Mouse (Mus musculus) heart, postnatal 25 days (tissue): ENCODE results near the gene Limd1. TPM values are rescaled to one million over a fixed set of nuclear protein-coding genes. Genes with fewer than 3 reads are reported as not detected.

ENCODE experiments used
- DNase-seq: peaks from one replicate; pipeline ENCODE4 v3.0.0; 2022; ENCODE audit warnings: low spot score
- intact Hi-C: fragments of 180-260 bp; cut with DNase I; formaldehyde crosslinking; loops from one replicate; pipeline ENCODE4 v1.15.1; 2025
- total RNA-seq, 2 experiments: library from RNA; stranded (reverse); gene quantifications; 2 replicates each; pipeline ENCODE4 v1.2.3; 2021

Gene Limd1
- total RNA-seq, 2 experiments from 2014 or later, result 31.2 to 37.8 TPM

GRCm38 (mm10) chr9:123480253-123480921 lies 1.9 kb downstream of the Limd1 start:
- intact Hi-C loops, result no loop called here
- no peak for DNase-seq

- intact Hi-C loops, result no loop called here
- no peak for DNase-seq
These were observed 2.6 kb downstream of the Limd1 start for GRCm38 (mm10) chr9:123481136-123481535.

- intact Hi-C loops, result no loop called here
- DNase-seq, result no peak
These were observed 5.1 kb downstream of the Limd1 start for GRCm38 (mm10) chr9:123483598-123483997.

GRCm38 (mm10) chr9:123484830-123485229 lies 6.3 kb downstream of the Limd1 start:
- no peak for DNase-seq
- intact Hi-C loops, result no loop called here

- no peak for DNase-seq
- intact Hi-C loops, result no loop called here
These were observed 7.1 kb downstream of the Limd1 start for GRCm38 (mm10) chr9:123485561-123485960.

GRCm38 (mm10) chr9:123486635-123487034 lies 8.1 kb downstream of the Limd1 start:
- no peak for DNase-seq
- intact Hi-C loops, result no loop called here

- DNase-seq, result no peak
- intact Hi-C loops, result no loop called here
These were observed 10.6 kb downstream of the Limd1 start for GRCm38 (mm10) chr9:123489073-123489472.

- intact Hi-C loops, result no loop called here
- no peak for DNase-seq
These were observed 11.3 kb downstream of the Limd1 start for GRCm38 (mm10) chr9:123489727-123490343.

GRCm38 (mm10) chr9:123490930-123491329 lies 12.4 kb downstream of the Limd1 start:
- intact Hi-C loops, result no loop called here
- DNase-seq, result peak; percentile 36

GRCm38 (mm10) chr9:123491917-123492585 lies 13.5 kb downstream of the Limd1 start:
- intact Hi-C loops, result no loop called here
- no peak for DNase-seq

- intact Hi-C loops, result no loop called here
- no peak for DNase-seq
These were observed 18.2 kb downstream of the Limd1 start for GRCm38 (mm10) chr9:123496665-123497064.

- no peak for DNase-seq
- intact Hi-C loops, result no loop called here
These were observed 19.4 kb downstream of the Limd1 start for GRCm38 (mm10) chr9:123497906-123498305.

- intact Hi-C loops, result no loop called here
- no peak for DNase-seq
These were observed 22.0 kb downstream of the Limd1 start for GRCm38 (mm10) chr9:123500480-123500879.

- no peak for DNase-seq
- intact Hi-C loops, result no loop called here
These were observed 24.8 kb downstream of the Limd1 start for GRCm38 (mm10) chr9:123503171-123503834.

- intact Hi-C loops, result loop anchor here (1.0 to 2.0 kb wide), 2 partner anchors 26 to 54 kb away; partner anchors contain the start of gene Limd1
- DNase-seq, result no peak
These were observed 25.8 kb downstream of the Limd1 start for GRCm38 (mm10) chr9:123504325-123504724.

GRCm38 (mm10) chr9:123505598-123505997 lies 27.1 kb downstream of the Limd1 start:
- intact Hi-C loops, result loop anchor here (2.0 kb wide), 1 partner anchor 27 kb away; the partner anchor contains the start of gene Limd1
- DNase-seq, result no peak

- intact Hi-C loops, result no loop called here
- DNase-seq, result no peak
These were observed 28.0 kb downstream of the Limd1 start for GRCm38 (mm10) chr9:123506270-123507146.

- DNase-seq, result no peak
- intact Hi-C loops, result no loop called here
These were observed 28.9 kb downstream of the Limd1 start for GRCm38 (mm10) chr9:123507380-123507779.

GRCm38 (mm10) chr9:123508986-123509385 lies 30.5 kb downstream of the Limd1 start:
- intact Hi-C loops, result no loop called here
- no peak for DNase-seq
